Mouse (Mus musculus): Measurements from ENCODE around the gene Urb1. TPM values are rescaled to one million over a fixed set of nuclear protein-coding genes. Genes with fewer than 3 reads are reported as not detected.

Urb1 gene
- polyA plus RNA-seq, 1 experiment from 2014 or later = 9.9 TPM

DNA sequence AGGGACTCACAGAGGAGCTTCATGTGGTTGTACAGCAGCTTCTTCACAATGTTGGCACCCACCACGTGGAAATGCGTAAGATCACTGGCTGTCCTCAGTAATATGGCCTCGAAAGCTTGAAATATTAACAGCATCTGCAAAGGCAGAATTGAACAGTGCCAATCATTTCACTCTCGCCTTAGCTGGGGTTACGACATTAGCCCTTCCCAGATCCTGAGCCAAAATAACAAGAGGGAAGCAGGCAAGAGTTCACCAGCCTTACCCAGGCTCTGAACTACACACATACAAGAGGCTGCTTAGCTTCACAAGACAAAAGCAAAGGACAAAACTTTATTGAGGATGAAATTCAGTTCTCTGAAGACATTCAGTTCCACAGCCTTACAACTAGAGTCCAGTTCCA lies 5.7 kb downstream of the Urb1 start:
- H3K4me1 ChIP-seq (replicated peaks; ENCODE audit: control insufficient read depth, insufficient read depth, low read length) = 0 out of 2 replicates have a peak, but pooled peaks cover 8% of the 10 kb centered on the region
- H3K4me2 ChIP-seq (replicated peaks) = no peak overlapping the region
- DNase-seq (ENCODE audit: low spot score) = no peak
- H3K27ac ChIP-seq = no peak overlapping the region
- H3K9ac ChIP-seq = no peak overlapping the region
- 94% methylated on average over 5 of the region's 5 CpGs for WGBS
- H3K4me3 ChIP-seq (replicated peaks; ENCODE audit: low read length) = no peak overlapping the region
- no peaks in the 10 kb centered on the region for H3K9me3 ChIP-seq (ENCODE audit: control insufficient read depth, low read length)
- no peak for ATAC-seq (ENCODE audit: low FRiP score)
- peaks cover 47% of the 10 kb centered on the region for H3K36me3 ChIP-seq (replicated peaks; ENCODE audit: control insufficient read depth, insufficient read depth)
- no peaks in the 10 kb centered on the region for H3K27me3 ChIP-seq (ENCODE audit: control insufficient read depth, insufficient read depth, low read length)

DNA sequence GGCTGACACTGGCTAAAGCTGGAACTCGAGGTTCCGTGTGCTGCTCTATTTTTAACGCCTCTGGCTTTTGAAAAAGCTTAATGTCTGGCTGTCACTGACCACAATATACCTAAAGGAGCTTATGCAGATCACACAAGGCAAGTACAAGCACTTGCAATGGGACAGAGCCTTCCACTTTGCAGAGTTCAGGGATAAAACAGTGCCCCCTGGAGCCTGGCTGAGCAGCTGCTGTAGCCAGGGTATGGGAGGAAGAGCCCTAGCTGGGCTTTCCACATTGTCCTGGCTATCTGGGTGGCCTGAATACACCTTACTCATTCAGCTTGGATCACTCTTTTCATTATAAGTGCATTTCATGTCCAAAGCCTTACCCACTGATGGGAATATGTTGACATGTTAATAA lies 8.3 kb downstream of the Urb1 start:
- H3K9ac ChIP-seq = no peak overlapping the region
- DNase-seq (ENCODE audit: low spot score) = no peak
- H3K9me3 ChIP-seq (ENCODE audit: control insufficient read depth, low read length) = no peaks in the 10 kb centered on the region
- ATAC-seq (ENCODE audit: low FRiP score) = no peak
- WGBS = 86% methylated on average over 3 of the region's 3 CpGs
- no peak overlapping the region for H3K4me2 ChIP-seq (replicated peaks)
- no peak overlapping the region for H3K27ac ChIP-seq
- H3K27me3 ChIP-seq (ENCODE audit: control insufficient read depth, insufficient read depth, low read length) = no peaks in the 10 kb centered on the region
- no peaks in the 10 kb centered on the region for H3K4me1 ChIP-seq (replicated peaks; ENCODE audit: control insufficient read depth, insufficient read depth, low read length)
- H3K36me3 ChIP-seq (replicated peaks; ENCODE audit: control insufficient read depth, insufficient read depth) = peaks cover 71% of the 10 kb centered on the region
- H3K4me3 ChIP-seq (replicated peaks; ENCODE audit: low read length) = no peak overlapping the region

DNA sequence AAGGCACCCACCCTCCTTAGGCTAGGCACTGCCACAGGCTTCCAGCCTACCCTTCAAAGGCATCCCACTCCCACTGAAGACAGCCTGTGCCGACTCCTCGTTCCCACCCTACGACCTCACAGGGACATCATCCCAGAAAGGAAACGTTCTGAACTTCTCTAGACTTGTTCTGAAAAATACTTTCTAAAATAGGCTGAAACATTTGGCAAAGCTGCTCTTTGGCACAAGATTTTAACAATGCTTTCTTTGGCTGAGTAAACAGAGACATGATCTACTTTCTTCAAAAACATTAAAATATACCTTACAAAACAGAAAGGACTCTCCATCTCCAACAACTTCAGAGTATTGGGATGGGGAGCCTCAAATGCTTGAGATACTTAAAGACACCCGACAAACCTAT lies 9.0 kb downstream of the Urb1 start:
- no peak overlapping the region for H3K27ac ChIP-seq
- no peaks in the 10 kb centered on the region for H3K4me1 ChIP-seq (replicated peaks; ENCODE audit: control insufficient read depth, insufficient read depth, low read length)
- no peak for DNase-seq (ENCODE audit: low spot score)
- no peaks in the 10 kb centered on the region for H3K9me3 ChIP-seq (ENCODE audit: control insufficient read depth, low read length)
- no peak overlapping the region for H3K4me2 ChIP-seq (replicated peaks)
- no peak for ATAC-seq (ENCODE audit: low FRiP score)
- no peak overlapping the region for H3K4me3 ChIP-seq (replicated peaks; ENCODE audit: low read length)
- peaks cover 78% of the 10 kb centered on the region for H3K36me3 ChIP-seq (replicated peaks; ENCODE audit: control insufficient read depth, insufficient read depth)
- H3K9ac ChIP-seq = no peak overlapping the region
- 94% methylated on average over 5 of the region's 5 CpGs for WGBS
- H3K27me3 ChIP-seq (ENCODE audit: control insufficient read depth, insufficient read depth, low read length) = no peaks in the 10 kb centered on the region

- no peak overlapping the region for H3K4me2 ChIP-seq (replicated peaks)
- ATAC-seq (ENCODE audit: low FRiP score) (no peak), DNase-seq (ENCODE audit: low spot score) (no peak)
- H3K9me3 ChIP-seq (ENCODE audit: control insufficient read depth, low read length) = no peaks in the 10 kb centered on the region
- no peak overlapping the region for H3K9ac ChIP-seq
- no peaks in the 10 kb centered on the region for H3K27me3 ChIP-seq (ENCODE audit: control insufficient read depth, insufficient read depth, low read length)
- H3K36me3 ChIP-seq (replicated peaks; ENCODE audit: control insufficient read depth, insufficient read depth) = peaks cover 86% of the 10 kb centered on the region
- H3K27ac ChIP-seq = no peak overlapping the region
- 89% methylated on average over 10 of the region's 10 CpGs for WGBS
- H3K4me1 ChIP-seq (replicated peaks; ENCODE audit: control insufficient read depth, insufficient read depth, low read length) = no peaks in the 10 kb centered on the region
- H3K4me3 ChIP-seq (replicated peaks; ENCODE audit: low read length) = no peak overlapping the region
Measured at GRCm38 (mm10) chr16:90799840-90800239, 10.4 kb downstream of the Urb1 start.

- no peak for DNase-seq (ENCODE audit: low spot score)
- no peak for ATAC-seq (ENCODE audit: low FRiP score)
- Histone ChIP-seq H3K36me3 (replicated peaks; ENCODE audit: control insufficient read depth, insufficient read depth) (peaks cover 86% of the 10 kb centered on the region), H3K4me2 (replicated peaks) (no peak overlapping the region), H3K4me3 (replicated peaks; ENCODE audit: low read length) (no peak overlapping the region), H3K4me1 (replicated peaks; ENCODE audit: control insufficient read depth, insufficient read depth, low read length) (no peaks in the 10 kb centered on the region), H3K9ac (no peak overlapping the region), H3K27me3 (ENCODE audit: control insufficient read depth, insufficient read depth, low read length) (no peaks in the 10 kb centered on the region), H3K27ac (no peak overlapping the region), H3K9me3 (ENCODE audit: control insufficient read depth, low read length) (no peaks in the 10 kb centered on the region)
- WGBS = 90% methylated on average over 5 of the region's 5 CpGs
Measured at GRCm38 (mm10) chr16:90798848-90799247, 11.4 kb downstream of the Urb1 start.

DNA sequence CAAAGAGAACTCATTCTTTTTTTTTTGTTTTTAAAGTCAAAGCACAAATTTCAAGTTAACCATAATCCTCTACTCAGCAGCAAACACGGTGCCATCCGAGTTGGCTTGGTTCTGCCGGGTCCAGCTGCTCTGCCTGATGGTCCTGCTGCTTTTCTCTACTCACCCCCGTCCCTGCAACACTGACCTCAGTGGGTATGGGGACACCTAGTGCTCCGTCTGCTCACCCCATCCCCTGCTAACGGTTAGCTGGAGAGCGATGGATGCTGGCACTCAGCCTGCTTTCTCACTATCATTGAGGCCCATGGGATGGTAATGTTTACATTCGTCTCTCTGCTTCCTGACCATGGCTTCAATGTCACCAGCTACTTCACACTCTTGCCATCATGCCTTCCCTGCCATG lies 11.8 kb downstream of the Urb1 start:
- ATAC-seq (ENCODE audit: low FRiP score) = no peak

DNA sequence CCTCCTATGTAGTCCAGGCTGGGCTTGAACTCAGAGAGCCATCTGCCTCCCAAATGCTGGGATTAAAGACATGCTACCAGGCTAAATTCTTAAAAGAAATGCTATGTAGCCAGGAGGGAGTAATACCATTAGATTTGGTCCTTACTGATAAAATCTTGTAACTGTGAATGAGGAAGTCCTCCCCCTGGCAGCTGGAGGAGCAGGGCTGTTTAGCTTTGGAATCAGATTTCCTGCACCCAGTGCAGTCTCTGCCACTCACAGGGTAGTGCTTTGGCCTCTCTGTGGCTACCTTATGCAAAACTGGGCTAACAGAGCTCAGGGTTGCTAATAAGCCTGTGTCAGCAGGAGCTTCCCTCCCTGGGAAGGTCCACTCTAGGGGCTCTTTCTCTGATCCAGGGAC lies 15.5 kb downstream of the Urb1 start:
- no peaks in the 10 kb centered on the region for H3K9me3 ChIP-seq (ENCODE audit: control insufficient read depth, low read length)

More for the DNA sequence above, 11.8 kb downstream of the Urb1 start:
- H3K4me2 ChIP-seq (replicated peaks) = no peak overlapping the region
- H3K27ac ChIP-seq = no peak overlapping the region
- no peak overlapping the region for H3K9ac ChIP-seq
- no peak for DNase-seq (ENCODE audit: low spot score)
- peaks cover 86% of the 10 kb centered on the region for H3K36me3 ChIP-seq (replicated peaks; ENCODE audit: control insufficient read depth, insufficient read depth)
- WGBS = 86% methylated on average over 8 of the region's 8 CpGs
- H3K9me3 ChIP-seq (ENCODE audit: control insufficient read depth, low read length) = no peaks in the 10 kb centered on the region
- H3K27me3 ChIP-seq (ENCODE audit: control insufficient read depth, insufficient read depth, low read length) = no peaks in the 10 kb centered on the region
- H3K4me3 ChIP-seq (replicated peaks; ENCODE audit: low read length) = no peak overlapping the region
- no peaks in the 10 kb centered on the region for H3K4me1 ChIP-seq (replicated peaks; ENCODE audit: control insufficient read depth, insufficient read depth, low read length)

GRCm38 (mm10) chr16:90792500-90792899 lies 17.7 kb downstream of the Urb1 start:
- ATAC-seq (ENCODE audit: low FRiP score) (no peak), DNase-seq (ENCODE audit: low spot score) (no peak)
- WGBS = 82% methylated on average over 3 of the region's 3 CpGs
- no peak overlapping the region for H3K27ac ChIP-seq
- no peak overlapping the region for H3K4me2 ChIP-seq (replicated peaks)
- H3K4me1 ChIP-seq (replicated peaks; ENCODE audit: control insufficient read depth, insufficient read depth, low read length) = no peaks in the 10 kb centered on the region
- no peaks in the 10 kb centered on the region for H3K9me3 ChIP-seq (ENCODE audit: control insufficient read depth, low read length)
- no peak overlapping the region for H3K9ac ChIP-seq
- H3K36me3 ChIP-seq (replicated peaks; ENCODE audit: control insufficient read depth, insufficient read depth) = peaks cover 100% of the 10 kb centered on the region
- H3K27me3 ChIP-seq (ENCODE audit: control insufficient read depth, insufficient read depth, low read length) = no peaks in the 10 kb centered on the region
- no peak overlapping the region for H3K4me3 ChIP-seq (replicated peaks; ENCODE audit: low read length)

More for the DNA sequence above, 15.5 kb downstream of the Urb1 start:
- H3K4me3 ChIP-seq (replicated peaks; ENCODE audit: low read length) = no peak overlapping the region
- ATAC-seq (ENCODE audit: low FRiP score) (no peak), DNase-seq (ENCODE audit: low spot score) (no peak)
- peaks cover 98% of the 10 kb centered on the region for H3K36me3 ChIP-seq (replicated peaks; ENCODE audit: control insufficient read depth, insufficient read depth)
- H3K27ac ChIP-seq = no peak overlapping the region
- H3K27me3 ChIP-seq (ENCODE audit: control insufficient read depth, insufficient read depth, low read length) = no peaks in the 10 kb centered on the region
- no peaks in the 10 kb centered on the region for H3K4me1 ChIP-seq (replicated peaks; ENCODE audit: control insufficient read depth, insufficient read depth, low read length)
- H3K9ac ChIP-seq = no peak overlapping the region
- no peak overlapping the region for H3K4me2 ChIP-seq (replicated peaks)

DNA sequence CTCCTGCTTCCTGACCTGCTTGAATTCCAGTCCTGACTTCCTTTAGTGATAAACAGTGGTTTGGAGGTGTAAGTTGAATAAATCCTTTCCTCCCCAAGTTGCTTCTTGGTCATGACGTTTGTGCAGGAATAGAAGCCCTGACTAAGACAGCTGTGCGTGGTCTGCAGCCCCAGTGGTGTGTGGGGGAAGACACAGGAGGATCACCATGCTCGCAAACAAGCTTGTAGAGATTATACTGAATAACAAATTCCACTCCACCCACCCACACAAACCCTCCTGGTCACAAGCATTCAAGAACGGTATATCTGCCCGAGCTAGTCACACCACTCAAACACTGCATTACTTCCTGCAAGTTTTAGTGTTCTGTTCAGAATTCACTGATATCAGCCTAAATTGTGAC lies 18.1 kb downstream of the Urb1 start:
- no peaks in the 10 kb centered on the region for H3K4me1 ChIP-seq (replicated peaks; ENCODE audit: control insufficient read depth, insufficient read depth, low read length)
- H3K27me3 ChIP-seq (ENCODE audit: control insufficient read depth, insufficient read depth, low read length) = no peaks in the 10 kb centered on the region
- no peak overlapping the region for H3K9ac ChIP-seq
- ATAC-seq (ENCODE audit: low FRiP score) (no peak), DNase-seq (ENCODE audit: low spot score) (no peak)
- no peak overlapping the region for H3K27ac ChIP-seq
- no peaks in the 10 kb centered on the region for H3K9me3 ChIP-seq (ENCODE audit: control insufficient read depth, low read length)
- 91% methylated on average over 5 of the region's 5 CpGs for WGBS
- H3K36me3 ChIP-seq (replicated peaks; ENCODE audit: control insufficient read depth, insufficient read depth) = peaks cover 100% of the 10 kb centered on the region
- H3K4me3 ChIP-seq (replicated peaks; ENCODE audit: low read length) = no peak overlapping the region
- no peak overlapping the region for H3K4me2 ChIP-seq (replicated peaks)

- 94% methylated on average over 6 of the region's 6 CpGs for WGBS
Measured at GRCm38 (mm10) chr16:90790946-90791345, 19.3 kb downstream of the Urb1 start.

More at GRCm38 (mm10) chr16:90790946-90791345, 19.3 kb downstream of the Urb1 start:
- H3K27ac ChIP-seq = no peak overlapping the region
- DNase-seq (ENCODE audit: low spot score) = no peak
- H3K36me3 ChIP-seq (replicated peaks; ENCODE audit: control insufficient read depth, insufficient read depth) = peaks cover 100% of the 10 kb centered on the region
- H3K9ac ChIP-seq = no peak overlapping the region
- H3K27me3 ChIP-seq (ENCODE audit: control insufficient read depth, insufficient read depth, low read length) = no peaks in the 10 kb centered on the region
- H3K4me1 ChIP-seq (replicated peaks; ENCODE audit: control insufficient read depth, insufficient read depth, low read length) = no peaks in the 10 kb centered on the region
- no peak overlapping the region for H3K4me2 ChIP-seq (replicated peaks)
- no peak overlapping the region for H3K4me3 ChIP-seq (replicated peaks; ENCODE audit: low read length)
- H3K9me3 ChIP-seq (ENCODE audit: control insufficient read depth, low read length) = no peaks in the 10 kb centered on the region
- ATAC-seq (ENCODE audit: low FRiP score) = no peak
